Mouse (Mus musculus) retina, embryonic 14.5 days (tissue): ENCODE results near the gene H2-DMb2.

Source experiments
- DNase-seq: peaks from one replicate; pipeline ENCODE4 v3.0.0-alpha.2; 2015; ENCODE audit warnings: low spot score

Gene H2-DMb2

GRCm38 (mm10) chr17:34118873-34119248 lies 24.2 kb upstream of the H2-DMb2 start:
- no peak for DNase-seq

DNA sequence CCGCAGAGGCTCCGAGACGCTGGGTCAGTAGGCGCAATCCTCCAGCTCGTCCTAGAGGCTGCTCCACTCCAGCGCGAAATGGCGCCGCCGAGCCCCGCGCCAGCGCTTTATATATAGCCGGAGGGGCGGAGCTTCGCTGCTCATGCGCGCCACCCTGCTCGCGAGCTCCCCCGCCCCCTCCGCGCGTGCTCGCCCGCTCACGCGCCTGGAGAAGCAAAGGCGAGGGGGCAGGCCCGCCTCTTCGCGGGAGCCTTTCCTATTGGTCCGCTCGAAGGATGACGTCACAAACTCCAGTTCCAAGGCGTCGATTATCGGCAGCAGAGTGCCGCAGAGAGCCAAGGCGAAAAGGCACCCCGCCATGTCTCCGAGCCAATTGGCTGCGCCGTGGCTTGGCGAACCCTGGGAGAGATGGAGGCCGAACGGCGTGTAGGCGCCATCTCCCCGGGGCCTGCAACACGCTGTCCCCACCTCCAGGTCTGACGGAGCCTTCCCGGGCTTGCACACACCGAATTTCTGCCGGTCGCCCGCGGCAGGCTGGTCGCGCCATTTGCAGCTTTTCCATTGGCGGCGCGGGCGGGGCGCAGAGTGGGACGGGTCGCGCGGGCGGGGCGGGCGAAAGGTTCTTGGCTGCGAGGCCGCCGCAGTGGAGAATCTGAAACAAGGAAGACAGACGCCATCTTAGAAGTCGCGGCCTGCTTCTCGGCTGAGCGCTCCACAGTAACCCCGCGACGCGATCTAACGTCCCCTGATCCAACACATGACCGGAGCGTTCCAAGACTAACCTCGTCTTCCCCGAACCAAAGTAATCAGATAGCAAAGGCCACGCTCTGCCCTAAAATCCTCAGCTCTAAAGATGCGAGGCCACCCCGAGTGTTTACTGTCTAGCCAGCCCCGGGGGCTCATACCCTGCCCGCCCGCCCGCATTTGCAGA lies 23.6 kb upstream of the H2-DMb2 start, which contains the start of gene H2-DMa:
Gene H2-DMa (plus strand): TSS at position 293 of the 931 bp plus-strand sequence.
- peak; percentile 99 for DNase-seq

DNA sequence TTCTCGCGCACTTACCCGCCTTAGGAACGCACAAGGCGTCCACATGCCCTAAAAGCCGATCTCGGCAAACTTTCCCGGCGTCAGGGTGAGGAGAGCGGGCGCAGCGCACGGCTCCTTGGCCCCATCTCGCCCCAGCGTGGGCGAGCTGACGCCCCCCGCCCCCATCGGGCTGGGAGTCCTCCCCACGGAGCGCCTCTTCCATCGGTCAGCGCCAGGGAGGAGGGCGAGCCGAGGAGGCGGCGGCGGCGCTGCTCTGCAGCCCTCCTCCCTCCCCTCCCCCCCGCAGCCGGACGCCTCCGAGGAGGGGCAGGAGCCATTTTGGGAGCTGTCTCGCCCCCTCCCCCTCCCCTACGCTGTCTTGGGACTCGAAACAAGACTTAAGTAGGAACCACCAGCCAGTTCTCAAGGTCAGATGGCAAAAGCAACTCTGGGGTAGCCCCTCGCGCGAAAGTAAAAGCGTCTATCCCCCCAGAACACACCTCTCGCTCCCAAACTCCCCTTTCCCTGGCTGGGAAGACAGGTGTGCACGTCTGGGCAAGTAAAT lies 22.9 kb upstream of the H2-DMb2 start:
- peak; percentile 82 for DNase-seq

GRCm38 (mm10) chr17:34120814-34121171 lies 22.3 kb upstream of the H2-DMb2 start:
- no peak for DNase-seq

DNA sequence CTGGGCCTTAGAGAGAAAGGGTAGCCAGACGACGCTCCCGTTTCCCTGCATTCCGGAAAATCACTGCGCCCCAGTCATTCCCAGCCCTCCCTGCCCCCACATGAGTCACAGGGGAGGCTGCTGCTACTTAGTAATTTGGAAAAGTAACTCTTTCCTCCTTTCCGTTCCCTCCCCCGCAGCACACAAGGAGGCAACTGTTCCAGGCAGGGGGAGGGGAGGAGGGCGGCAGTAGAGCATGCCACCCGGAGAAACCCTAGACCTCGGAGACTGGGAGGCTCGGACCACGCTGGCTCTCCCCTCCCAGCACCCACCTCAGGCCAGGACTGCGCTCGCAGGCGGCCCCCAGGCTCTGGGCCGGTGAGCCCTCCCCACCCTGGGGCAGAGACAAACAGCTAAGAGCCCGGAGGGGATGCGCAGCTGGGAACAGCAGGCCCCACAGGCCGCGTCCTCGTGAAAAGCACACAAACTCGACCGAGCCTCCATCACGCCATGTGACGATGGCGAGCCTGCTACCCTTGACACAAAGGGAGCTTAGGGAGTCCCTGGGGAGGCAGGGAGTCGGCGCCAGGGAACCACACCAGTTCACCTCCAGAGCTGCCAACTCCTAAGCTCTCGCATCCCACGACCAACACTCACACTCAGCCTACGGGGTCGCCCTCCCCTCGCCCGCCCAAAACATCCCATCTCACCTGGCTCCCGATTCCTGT lies 21.8 kb upstream of the H2-DMb2 start:
- DNase-seq = peak; percentile 75

DNA sequence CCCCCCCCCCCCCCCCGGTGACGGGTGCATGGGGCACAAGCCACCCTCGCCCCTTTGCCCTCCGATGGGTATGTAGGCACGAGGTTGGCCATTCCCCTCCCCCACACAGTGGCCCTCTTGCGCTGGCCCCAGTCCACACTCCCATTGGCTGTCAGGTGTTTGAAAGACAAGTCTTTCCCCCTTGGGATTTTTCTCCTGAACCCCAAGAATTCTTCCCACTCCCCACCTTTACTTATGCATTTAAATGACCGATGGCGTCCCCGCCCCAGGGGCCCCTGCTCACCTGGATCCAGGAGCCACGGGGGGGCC lies 21.3 kb upstream of the H2-DMb2 start:
- peak; percentile 82 for DNase-seq

DNA sequence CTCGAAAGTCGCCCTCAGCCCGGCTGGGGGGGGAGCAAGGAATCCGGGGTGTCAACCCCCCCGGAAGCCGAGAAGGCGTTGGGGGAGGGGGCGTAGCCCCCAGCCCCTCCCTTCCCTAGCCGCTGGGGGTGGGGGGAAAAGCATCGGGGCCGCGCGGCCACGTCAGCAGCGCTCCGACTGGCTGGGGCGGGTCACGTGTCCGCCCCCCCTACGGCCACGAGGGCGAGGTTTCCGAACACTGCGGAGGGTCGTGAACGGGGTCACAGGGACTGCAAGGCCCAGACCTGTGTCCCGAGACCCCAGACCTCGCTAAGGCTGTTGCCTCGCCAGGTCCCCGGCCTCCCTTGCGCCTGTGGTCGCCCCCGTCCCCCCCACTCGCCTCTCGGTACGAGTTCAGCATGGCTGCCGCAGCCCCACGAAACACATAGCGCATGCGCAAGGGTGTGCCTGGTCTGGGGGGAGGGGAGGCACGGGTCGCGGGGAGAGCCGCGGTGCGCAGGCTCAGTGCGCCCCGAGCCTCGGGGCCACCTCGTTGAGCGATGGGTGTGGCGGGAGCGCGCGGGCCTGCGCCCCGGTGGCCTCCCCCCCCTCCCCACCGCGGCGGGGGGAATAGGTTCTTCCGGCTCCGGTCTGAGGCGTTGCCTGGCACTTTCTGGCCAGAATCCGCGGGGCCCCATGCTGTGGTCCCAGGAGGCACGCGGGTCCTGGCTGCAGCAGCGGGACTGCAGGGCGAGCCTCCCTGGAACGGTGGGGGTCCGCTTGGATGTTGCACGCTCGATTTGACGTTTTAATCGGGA lies 20.7 kb upstream of the H2-DMb2 start, which contains the start of gene Brd2:
Gene Brd2 (minus strand): TSS at position 447 of the 797 bp plus-strand sequence.
- DNase-seq = peak; percentile 97

- DNase-seq = no peak
Measured at GRCm38 (mm10) chr17:34123111-34123510, 20.0 kb upstream of the H2-DMb2 start.

GRCm38 (mm10) chr17:34123518-34123917 lies 19.6 kb upstream of the H2-DMb2 start:
- no peak for DNase-seq

GRCm38 (mm10) chr17:34124649-34125048 lies 18.5 kb upstream of the H2-DMb2 start:
- no peak for DNase-seq

- DNase-seq = no peak
Measured at GRCm38 (mm10) chr17:34126826-34127420, 16.2 kb upstream of the H2-DMb2 start.

DNA sequence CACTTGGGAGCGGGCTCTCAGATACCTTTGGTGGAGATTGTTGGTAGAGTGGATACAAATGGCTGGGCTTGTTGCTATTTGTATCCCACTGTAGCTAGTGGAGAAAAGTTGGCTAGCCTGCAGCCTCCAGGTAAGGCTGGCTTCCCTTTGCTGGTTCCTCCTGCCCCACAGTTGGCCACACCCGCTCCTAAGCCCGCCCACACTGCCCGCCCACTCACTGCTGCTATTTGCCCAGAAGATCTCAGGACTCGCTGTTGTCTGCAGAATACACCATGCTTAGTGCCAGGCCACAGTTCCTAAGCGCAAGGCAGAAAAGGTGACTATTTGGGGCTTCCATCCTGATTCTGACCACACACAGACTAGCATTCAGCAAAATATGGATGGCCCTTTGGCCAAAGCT lies 15.6 kb upstream of the H2-DMb2 start:
- DNase-seq = no peak

- no peak for DNase-seq
Measured at GRCm38 (mm10) chr17:34128264-34128937, 14.7 kb upstream of the H2-DMb2 start.

DNA sequence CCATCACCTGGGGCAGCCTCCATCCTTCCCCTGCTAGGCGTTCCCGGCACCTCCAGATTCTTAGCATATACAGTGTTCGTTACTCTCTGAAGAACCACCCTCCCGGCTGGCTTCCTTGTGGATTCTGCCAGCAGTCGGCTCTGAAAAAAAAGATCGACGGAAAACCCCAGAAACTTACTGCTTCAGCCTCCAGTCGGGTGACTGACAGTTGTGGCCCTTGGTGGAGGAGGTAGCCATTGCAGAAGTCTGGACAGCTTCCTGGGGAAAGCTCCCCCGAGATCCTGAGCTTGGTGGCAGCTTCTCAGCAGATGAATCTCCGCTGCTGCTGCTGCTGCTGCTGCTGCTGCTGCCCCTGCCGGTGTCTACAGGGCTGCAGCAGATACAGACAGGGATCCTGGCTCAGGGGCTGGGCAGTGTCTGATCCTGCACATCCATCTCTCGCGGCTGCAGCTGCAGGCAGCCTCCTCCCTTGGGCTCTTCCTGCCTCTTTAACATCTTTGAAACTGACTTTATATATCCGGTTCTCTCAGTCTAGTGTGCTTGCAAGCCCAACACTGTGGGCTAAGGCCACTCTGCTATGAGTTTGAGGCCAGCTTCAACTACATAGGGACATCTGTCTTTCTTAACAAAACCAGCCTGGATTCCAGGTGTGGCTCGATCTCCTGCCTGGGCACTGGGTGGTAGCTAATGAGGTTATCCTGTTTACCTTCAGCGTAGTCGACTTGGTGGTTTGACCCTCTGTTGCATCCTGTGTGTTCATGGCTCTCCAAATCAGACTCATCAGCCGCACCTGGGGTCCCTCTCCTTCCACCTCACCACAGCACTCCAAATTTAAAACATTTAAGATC lies 13.9 kb upstream of the H2-DMb2 start:
- no peak for DNase-seq

- DNase-seq = no peak
Measured at GRCm38 (mm10) chr17:34130073-34130947, 12.8 kb upstream of the H2-DMb2 start.

DNA sequence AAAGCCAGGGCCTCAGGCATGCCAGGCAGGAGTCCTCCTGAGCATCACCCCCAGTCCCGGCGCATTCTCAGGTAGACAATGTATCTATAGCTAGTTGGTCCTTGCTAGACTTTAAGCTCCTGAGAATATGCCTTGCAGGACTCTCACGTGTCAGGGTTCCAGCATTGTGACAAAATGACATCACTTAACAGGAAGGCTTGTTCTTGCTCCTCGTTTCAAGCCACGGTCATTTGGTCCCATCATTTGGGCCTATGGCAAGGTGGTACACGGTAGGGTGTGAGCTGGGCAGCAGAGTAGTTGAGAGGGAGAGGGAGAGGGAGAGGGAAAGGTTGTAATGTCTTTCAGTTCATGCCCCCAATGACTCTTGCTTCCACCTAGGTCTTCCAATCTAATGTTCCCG lies 11.2 kb upstream of the H2-DMb2 start:
- no peak for DNase-seq

GRCm38 (mm10) chr17:34133289-34133688 lies 9.8 kb upstream of the H2-DMb2 start:
- DNase-seq = no peak

DNA sequence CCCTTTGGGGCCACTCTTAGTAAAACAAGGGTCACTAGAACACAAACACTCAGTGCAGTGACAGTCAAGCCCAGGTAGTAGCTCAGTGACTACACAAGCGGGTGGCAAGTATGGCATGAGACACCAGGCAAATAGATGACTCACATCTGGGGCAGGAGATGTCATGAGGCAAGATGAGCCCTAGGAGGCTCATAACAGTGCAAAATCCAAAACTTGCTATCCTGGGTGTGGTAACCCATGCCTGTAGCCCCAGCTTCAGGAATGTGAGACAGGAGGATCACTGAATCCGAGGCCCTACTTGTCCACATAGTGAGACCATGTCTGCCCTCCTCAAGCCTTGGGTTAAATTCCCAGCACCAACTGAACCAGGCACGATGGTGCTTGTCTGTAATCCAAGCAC lies 8.7 kb upstream of the H2-DMb2 start:
- no peak for DNase-seq
